Mouse (Mus musculus) heart, embryonic 11.5 days (tissue): ENCODE data around the gene Pfkfb2. TPM values are rescaled to one million over a fixed set of nuclear protein-coding genes. Genes with fewer than 3 reads are reported as not detected.

Experiments
- ATAC-seq: fragments of 200-750 bp; cut with Nextera tagmentation; replicated peaks from 2 replicates; pipeline ENCODE4 v1.8.0; 2017; ENCODE audit warnings: moderate library complexity; ENCODE audit not compliant: insufficient number of reproducible peaks, low FRiP score, low TSS enrichment
- H3K27ac ChIP-seq: fragments of 300-500 bp; sonication (generic); 2 replicates; pipeline ENCODE4 v1.5.1; 2014; ENCODE audit warnings: mild to moderate bottlenecking, low read depth, low read length
- H3K27me3 ChIP-seq: fragments of 300-500 bp; sonication (generic); 2 replicates; pipeline ENCODE4 v1.6.1; 2014; ENCODE audit warnings: mild to moderate bottlenecking, low read length, mixed read lengths; ENCODE audit not compliant: control insufficient read depth, insufficient read depth
- H3K36me3 ChIP-seq: fragments of 300-500 bp; sonication (generic); 2 replicates; pipeline ENCODE4 v1.6.1; 2014; ENCODE audit warnings: mild to moderate bottlenecking, low read length, moderate library complexity, mixed read lengths; ENCODE audit not compliant: control insufficient read depth, insufficient read depth
- H3K4me1 ChIP-seq: fragments of 300-500 bp; sonication (generic); 2 replicates; pipeline ENCODE4 v1.6.1; 2014; ENCODE audit warnings: low read length; ENCODE audit not compliant: control insufficient read depth, insufficient read depth
- H3K4me2 ChIP-seq: fragments of 300-500 bp; sonication (generic); 2 replicates; pipeline ENCODE4 v1.6.1; 2014; ENCODE audit warnings: mild to moderate bottlenecking, moderate library complexity
- H3K4me3 ChIP-seq: fragments of 300-500 bp; sonication (generic); 2 replicates; pipeline ENCODE4 v1.5.1; 2014; ENCODE audit warnings: low read depth, low read length
- H3K9ac ChIP-seq: fragments of 300-500 bp; sonication (generic); 2 replicates; pipeline ENCODE4 v1.6.1; 2014; ENCODE audit warnings: mild to moderate bottlenecking, low read depth, low read length, moderate library complexity
- H3K9me3 ChIP-seq: fragments of 300-500 bp; sonication (generic); replicated peaks from 2 replicates; pipeline ENCODE4 v1.6.1; 2016; ENCODE audit warnings: low read length; ENCODE audit not compliant: control insufficient read depth
- WGBS: fragments of 180-500 bp; shearing (Covaris S2); extraction: QIAGEN DNeasy Blood & Tissue Kit; methylation state at CpG from one replicate; pipeline ENCODE4 v1.1.7; 2014; ENCODE audit not compliant: insufficient replicate concordance; 5-methylcytosine and 5-hydroxymethylcytosine counted together
- polyA plus RNA-seq: library from polyadenylated mRNA; unstranded; fragments of >200 nt; fragmentation: Nextera tagmentation; extraction: Ambion mirVana; gene quantifications from 2 replicates; pipeline ENCODE4 v1.2.1, GENCODE M21; 2014

Pfkfb2 gene
- polyA plus RNA-seq, 1 experiment from 2014 or later: 4.8 TPM

DNA sequence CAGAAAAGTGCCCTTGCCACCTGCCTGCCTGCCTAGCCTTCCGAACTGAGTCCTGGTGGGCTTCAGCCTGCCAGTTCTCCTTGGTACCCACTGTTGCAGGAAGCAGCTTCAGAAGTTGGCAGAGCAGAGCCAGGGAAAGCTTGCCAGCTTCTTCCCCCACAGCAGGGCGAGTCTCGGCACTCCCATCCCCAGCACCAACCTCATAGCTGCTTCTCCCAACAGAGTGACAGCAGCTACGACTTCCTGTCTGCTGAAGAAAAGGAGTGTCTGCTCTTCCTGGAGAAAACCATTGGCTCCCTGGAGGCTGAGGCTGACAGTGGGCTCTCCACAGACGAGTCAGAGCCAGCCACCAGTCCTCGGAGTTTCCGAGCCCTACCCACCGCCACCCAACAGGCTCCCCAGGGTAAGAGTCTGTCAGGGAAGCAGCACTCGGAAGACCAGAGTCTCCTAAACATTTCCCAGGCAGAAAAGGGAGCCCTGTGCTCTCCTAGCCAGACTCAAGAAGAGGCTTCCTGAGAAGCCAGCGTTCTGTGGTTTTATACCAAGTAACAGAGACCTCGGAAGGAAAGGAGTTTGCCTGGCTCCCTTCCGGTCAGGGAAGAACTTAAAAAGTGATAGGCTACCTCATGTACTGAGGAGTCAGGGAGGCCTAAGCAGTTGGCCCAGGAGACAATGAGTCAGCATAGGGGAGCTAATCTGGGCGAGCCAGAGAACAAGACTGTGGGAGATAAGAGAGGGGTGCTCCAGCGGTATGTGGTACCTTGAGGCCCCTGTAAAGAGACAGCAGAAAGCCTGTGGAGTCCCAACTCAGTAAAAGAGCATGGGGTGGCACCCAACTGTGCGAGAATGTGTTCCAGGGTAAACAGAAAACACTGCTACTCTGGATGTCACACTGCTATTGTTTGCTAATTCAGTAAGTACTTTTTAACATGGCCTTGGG is 12.0 kb upstream of the Pfkfb2 start:
- H3K27me3 ChIP-seq: no peaks in the 10 kb centered on the region
- peak overlapping the region; percentile 52 for H3K4me2 ChIP-seq
- ATAC-seq: peak; percentile 96
- peak overlapping the region; percentile 72 for H3K9ac ChIP-seq
- peak overlapping the region; percentile 91 for H3K27ac ChIP-seq
- WGBS: 33% methylated on average over 15 of the region's 15 CpGs
- no peaks in the 10 kb centered on the region for H3K36me3 ChIP-seq
- peak overlapping the region; percentile 16 for H3K4me3 ChIP-seq
- no peaks in the 10 kb centered on the region for H3K9me3 ChIP-seq
- peaks cover 17% of the 10 kb centered on the region for H3K4me1 ChIP-seq

DNA sequence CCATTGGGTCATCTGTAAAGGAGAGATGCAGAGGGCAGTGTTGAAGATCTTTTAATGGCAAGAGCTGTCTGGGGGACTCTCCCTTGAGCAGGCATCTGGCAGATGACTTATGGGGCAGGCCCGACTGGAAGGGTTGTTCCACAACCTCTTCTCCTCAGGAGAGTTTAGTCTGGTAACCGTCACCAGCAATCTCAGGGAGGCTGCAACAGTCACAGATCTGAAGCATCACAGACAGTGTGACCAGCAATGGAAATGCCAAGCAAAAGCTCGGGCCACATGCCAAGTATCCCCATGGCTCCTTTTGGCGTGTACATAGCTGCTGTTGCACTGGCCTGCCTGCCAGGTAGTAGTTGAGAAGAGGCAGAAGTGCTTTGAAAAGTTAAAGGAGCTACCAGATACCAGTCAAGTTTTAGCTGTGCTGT is 11.2 kb upstream of the Pfkfb2 start:
- Histone ChIP-seq H3K36me3 (no peaks in the 10 kb centered on the region), H3K4me2 (peak overlapping the region; percentile 52), H3K9ac (peak overlapping the region; percentile 72), H3K4me1 (peaks cover 17% of the 10 kb centered on the region), H3K4me3 (peak overlapping the region; percentile 16), H3K9me3 (no peaks in the 10 kb centered on the region), H3K27ac (peak overlapping the region; percentile 91), H3K27me3 (no peaks in the 10 kb centered on the region)
- 57% methylated on average over 4 of the region's 4 CpGs for WGBS
- no peak for ATAC-seq

DNA sequence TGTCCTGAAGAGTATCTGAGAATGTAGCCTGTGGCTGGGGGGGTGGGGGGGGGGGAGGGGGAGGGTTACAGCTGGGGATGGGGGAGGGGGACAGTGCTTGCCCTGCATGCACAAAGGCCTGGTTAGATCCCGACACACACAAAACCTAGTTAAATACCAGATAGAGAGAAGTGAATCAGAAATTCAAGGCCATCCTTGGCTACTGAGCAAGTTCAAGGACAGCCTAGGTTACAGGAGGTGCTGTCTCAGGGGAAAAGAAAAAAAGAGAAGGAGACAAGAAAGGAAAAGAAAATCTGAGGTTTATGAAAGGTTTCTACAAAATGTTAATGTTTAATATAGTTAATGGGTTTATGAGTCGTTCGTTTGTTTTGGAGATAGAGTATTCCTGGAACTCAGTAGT is 10.6 kb upstream of the Pfkfb2 start:
- Histone ChIP-seq H3K4me2 (peak overlapping the region; percentile 52), H3K27me3 (no peaks in the 10 kb centered on the region), H3K9me3 (no peaks in the 10 kb centered on the region), H3K9ac (no peak overlapping the region), H3K27ac (no peak overlapping the region), H3K4me1 (peaks cover 17% of the 10 kb centered on the region), H3K4me3 (no peak overlapping the region), H3K36me3 (no peaks in the 10 kb centered on the region)
- 67% methylated on average over 3 of the region's 3 CpGs for WGBS
- no peak for ATAC-seq

DNA sequence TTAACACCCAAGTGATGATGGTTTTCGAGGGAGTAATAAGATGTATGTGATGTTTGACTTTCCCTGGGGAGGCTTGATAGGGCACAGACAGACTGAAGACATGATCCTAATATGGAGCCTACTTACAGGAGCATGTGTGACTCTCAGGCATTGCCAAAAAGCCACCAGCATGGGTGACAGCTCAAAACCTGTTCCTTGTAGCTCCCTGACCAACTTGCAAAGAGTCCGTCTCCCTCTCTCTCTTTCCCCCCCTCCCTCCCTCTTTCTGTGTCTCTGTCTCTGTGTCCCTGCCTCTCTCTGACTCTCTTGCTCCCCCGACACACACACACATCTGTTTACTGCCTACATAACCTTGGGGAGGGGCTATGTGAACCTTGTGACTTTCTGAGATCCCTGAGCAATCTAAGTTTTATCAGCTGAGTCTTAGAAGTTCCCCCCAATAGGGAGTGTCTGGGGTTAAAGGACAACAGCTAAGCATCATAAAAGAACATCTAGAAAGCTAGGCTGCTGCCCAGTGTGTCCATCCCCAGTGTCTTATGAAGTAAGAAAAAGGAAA is 9.6 kb upstream of the Pfkfb2 start:
- H3K27me3 ChIP-seq: no peaks in the 10 kb centered on the region
- H3K4me2 ChIP-seq: no peak overlapping the region; the same call in 1 of the 2 replicates
- H3K4me1 ChIP-seq: peaks cover 16% of the 10 kb centered on the region
- ATAC-seq: no peak
- no peak overlapping the region for H3K27ac ChIP-seq
- no peak overlapping the region for H3K4me3 ChIP-seq
- no peak overlapping the region for H3K9ac ChIP-seq
- H3K9me3 ChIP-seq: no peaks in the 10 kb centered on the region
- H3K36me3 ChIP-seq: no peaks in the 10 kb centered on the region
- WGBS: 77% methylated on average over 3 of the region's 3 CpGs

DNA sequence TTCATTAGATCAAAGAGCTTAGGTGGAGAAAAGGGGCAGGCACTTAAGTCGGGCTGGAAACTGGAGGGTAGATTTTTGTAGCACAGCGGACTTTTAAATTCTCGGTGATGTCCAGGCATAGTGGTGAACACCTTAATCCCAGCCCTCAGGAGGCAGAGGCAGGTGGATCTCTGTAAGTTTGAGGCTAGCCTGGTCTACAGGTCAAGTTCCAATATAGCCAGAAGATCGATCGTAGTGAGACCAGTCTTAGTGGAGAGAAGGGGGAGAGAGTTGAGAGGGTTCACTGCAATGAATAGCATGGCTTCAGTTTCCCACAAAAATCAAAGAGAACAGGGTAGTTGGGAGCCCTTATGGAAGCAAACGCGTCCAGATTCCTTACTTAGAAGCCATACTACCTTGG is 8.9 kb upstream of the Pfkfb2 start:
- Histone ChIP-seq H3K9me3 (no peaks in the 10 kb centered on the region), H3K4me1 (peaks cover 16% of the 10 kb centered on the region), H3K27me3 (no peaks in the 10 kb centered on the region), H3K9ac (no peak overlapping the region), H3K27ac (no peak overlapping the region), H3K4me2 (no peak overlapping the region), H3K36me3 (no peaks in the 10 kb centered on the region), H3K4me3 (no peak overlapping the region)
- WGBS: 88% methylated on average over 7 of the region's 7 CpGs
- no peak for ATAC-seq

DNA sequence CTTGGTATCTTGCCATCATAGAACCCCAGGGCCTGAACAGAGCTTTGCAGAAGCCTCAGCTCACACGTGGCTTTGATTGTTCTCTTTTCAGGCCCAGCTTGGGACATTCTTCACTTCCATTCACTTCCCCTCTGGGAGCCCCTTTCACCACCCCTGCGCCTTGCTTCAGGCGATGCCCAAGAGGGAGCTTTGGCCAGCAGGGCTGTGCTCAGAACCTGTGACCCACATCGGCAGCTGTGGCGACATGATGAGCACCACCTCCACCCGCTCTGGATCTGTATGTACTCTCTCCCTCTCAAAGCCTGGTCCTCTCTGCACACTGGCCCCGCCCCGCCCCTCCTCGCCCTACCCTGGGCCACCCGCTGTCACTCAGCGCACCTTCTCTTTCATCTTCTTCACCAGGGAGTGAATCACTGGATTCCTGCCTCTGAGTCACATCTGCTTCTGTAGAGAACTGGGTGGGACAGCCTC is 8.4 kb upstream of the Pfkfb2 start:
- WGBS: 35% methylated on average over 11 of the region's 11 CpGs
- ATAC-seq: peak; percentile 58; the same call in 1 of the 2 replicates
- H3K4me3 ChIP-seq: no peak overlapping the region
- no peaks in the 10 kb centered on the region for H3K27me3 ChIP-seq
- H3K36me3 ChIP-seq: no peaks in the 10 kb centered on the region
- no peak overlapping the region for H3K9ac ChIP-seq
- H3K4me2 ChIP-seq: no peak overlapping the region
- peaks cover 16% of the 10 kb centered on the region for H3K4me1 ChIP-seq
- no peaks in the 10 kb centered on the region for H3K9me3 ChIP-seq
- no peak overlapping the region for H3K27ac ChIP-seq

DNA sequence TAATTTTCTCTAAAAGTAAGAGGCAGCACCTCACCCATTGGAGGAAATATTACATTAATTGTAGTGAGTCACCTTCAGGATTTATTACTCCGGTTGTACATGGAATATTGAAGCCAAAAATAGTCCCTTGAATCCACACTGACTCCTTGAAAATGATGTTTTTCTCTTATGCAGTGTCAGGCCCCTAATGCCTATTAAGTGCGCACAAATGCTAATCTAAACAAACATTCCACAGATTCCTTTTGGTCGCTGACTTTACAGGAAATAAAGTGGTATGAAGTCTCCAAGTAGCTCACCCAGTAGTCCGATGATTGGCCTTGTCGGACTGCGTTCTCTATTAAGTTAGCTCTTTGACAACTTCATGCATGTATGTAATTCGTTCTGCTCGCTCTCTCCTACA is 5.8 kb upstream of the Pfkfb2 start:
- no peak for ATAC-seq
- H3K9ac ChIP-seq: no peak overlapping the region
- no peaks in the 10 kb centered on the region for H3K27me3 ChIP-seq
- H3K9me3 ChIP-seq: no peaks in the 10 kb centered on the region
- peaks cover 15% of the 10 kb centered on the region; the same call in 1 of the 2 replicates for H3K4me1 ChIP-seq
- 61% methylated on average over 8 of the region's 8 CpGs for WGBS
- H3K27ac ChIP-seq: no peak overlapping the region
- H3K4me3 ChIP-seq: no peak overlapping the region
- H3K4me2 ChIP-seq: no peak overlapping the region
- H3K36me3 ChIP-seq: no peaks in the 10 kb centered on the region

DNA sequence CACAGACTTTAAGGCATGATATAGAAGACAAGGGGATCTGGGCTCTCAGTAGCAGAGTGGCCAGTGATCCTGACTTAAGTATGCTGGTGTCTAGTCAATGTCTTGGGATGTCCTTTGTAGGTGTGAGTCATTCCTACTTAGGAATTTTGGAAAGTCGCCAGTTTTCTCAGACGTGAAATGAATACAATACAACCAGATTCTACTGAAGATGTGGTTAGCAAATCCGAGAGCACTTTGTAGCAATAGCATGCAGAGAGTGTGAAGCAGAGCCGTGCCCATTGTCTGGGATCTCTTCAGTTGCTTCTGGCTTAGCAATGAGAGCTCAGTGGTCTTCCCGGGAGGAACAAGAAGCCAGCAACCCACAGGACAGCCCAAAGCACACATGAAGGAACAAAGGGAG is 5.4 kb upstream of the Pfkfb2 start:
- no peak overlapping the region for H3K4me3 ChIP-seq
- peaks cover 15% of the 10 kb centered on the region; the same call in 1 of the 2 replicates for H3K4me1 ChIP-seq
- H3K9me3 ChIP-seq: no peaks in the 10 kb centered on the region
- H3K27ac ChIP-seq: no peak overlapping the region
- no peak for ATAC-seq
- no peaks in the 10 kb centered on the region for H3K36me3 ChIP-seq
- no peak overlapping the region for H3K9ac ChIP-seq
- H3K27me3 ChIP-seq: no peaks in the 10 kb centered on the region
- WGBS: 67% methylated on average over 5 of the region's 5 CpGs
- no peak overlapping the region for H3K4me2 ChIP-seq
